Mouse (Mus musculus): ENCODE measurements at regions not wholly inside any gene's neighbourhood (a gene's known extent, or its start where the extent isn't known, plus 50 kb on each side); places are given as distances from the start of the nearest gene placed in this dataset.

- no peak for DNase-seq (ENCODE audit: low read depth in 1 of 2, low spot score in 2 of 2)
These were observed 411.3 kb downstream of the Klf5 start for GRCm38 (mm10) chr14:99709764-99710163.

GRCm38 (mm10) chr14:99710656-99711177 is 412.2 kb downstream of the Klf5 start:
- no peak for DNase-seq (ENCODE audit: low read depth in 1 of 2, low spot score in 2 of 2)

- DNase-seq (ENCODE audit: low read depth in 1 of 2, low spot score in 2 of 2) = no peak
These were observed 414.1 kb downstream of the Klf5 start for GRCm38 (mm10) chr14:99712624-99713023.

GRCm38 (mm10) chr14:99713069-99713830 is 414.8 kb downstream of the Klf5 start:
- no peak for DNase-seq (ENCODE audit: low read depth in 1 of 2, low spot score in 2 of 2)

GRCm38 (mm10) chr14:99733474-99734199 is 435.1 kb downstream of the Klf5 start:
- DNase-seq (ENCODE audit: low read depth in 1 of 2, low spot score in 2 of 2) = no peak

- no peak for DNase-seq (ENCODE audit: low read depth in 1 of 2, low spot score in 2 of 2)
These were observed 435.7 kb downstream of the Klf5 start for GRCm38 (mm10) chr14:99734200-99734567.

GRCm38 (mm10) chr14:99743625-99744297 is 445.3 kb downstream of the Klf5 start:
- no peak for DNase-seq (ENCODE audit: low read depth in 1 of 2, low spot score in 2 of 2)

GRCm38 (mm10) chr14:99745209-99745608 is 446.7 kb downstream of the Klf5 start:
- DNase-seq (ENCODE audit: low read depth in 1 of 2, low spot score in 2 of 2) = no peak

GRCm38 (mm10) chr14:99748166-99748565 is 449.7 kb downstream of the Klf5 start:
- DNase-seq (ENCODE audit: low read depth in 1 of 2, low spot score in 2 of 2) = no peak

GRCm38 (mm10) chr14:99749308-99750305 is 451.1 kb downstream of the Klf5 start:
- DNase-seq (ENCODE audit: low read depth in 1 of 2, low spot score in 2 of 2) = no peak

GRCm38 (mm10) chr14:99758045-99758444 is 459.6 kb downstream of the Klf5 start:
- DNase-seq (ENCODE audit: low read depth in 1 of 2, low spot score in 2 of 2) = no peak

- no peak for DNase-seq (ENCODE audit: low read depth in 1 of 2, low spot score in 2 of 2)
These were observed 464.8 kb downstream of the Klf5 start for GRCm38 (mm10) chr14:99763336-99763735.

- no peak for DNase-seq (ENCODE audit: low read depth in 1 of 2, low spot score in 2 of 2)
These were observed 472.5 kb downstream of the Klf5 start for GRCm38 (mm10) chr14:99771009-99771408.

- DNase-seq (ENCODE audit: low read depth in 1 of 2, low spot score in 2 of 2) = no peak
These were observed 474.4 kb downstream of the Klf5 start for GRCm38 (mm10) chr14:99772774-99773423.

- no peak for DNase-seq (ENCODE audit: low read depth in 1 of 2, low spot score in 2 of 2)
These were observed 480.0 kb downstream of the Klf5 start for GRCm38 (mm10) chr14:99778477-99778876.

GRCm38 (mm10) chr14:99778957-99779356 is 480.5 kb downstream of the Klf5 start:
- no peak for DNase-seq (ENCODE audit: low read depth in 1 of 2, low spot score in 2 of 2)

- no peak for DNase-seq (ENCODE audit: low read depth in 1 of 2, low spot score in 2 of 2)
These were observed 485.2 kb downstream of the Klf5 start for GRCm38 (mm10) chr14:99783646-99784045.

- no peak for DNase-seq (ENCODE audit: low read depth in 1 of 2, low spot score in 2 of 2)
These were observed 486.6 kb downstream of the Klf5 start for GRCm38 (mm10) chr14:99785106-99785505.

- no peak for DNase-seq (ENCODE audit: low read depth in 1 of 2, low spot score in 2 of 2)
These were observed 487.9 kb downstream of the Klf5 start for GRCm38 (mm10) chr14:99786367-99786766.

- DNase-seq (ENCODE audit: low read depth in 1 of 2, low spot score in 2 of 2) = no peak
These were observed 489.7 kb downstream of the Klf5 start for GRCm38 (mm10) chr14:99788185-99788584.

Data from monocyte, adult 2 months (primary cell).